Mouse (Mus musculus) central nervous system, embryonic 11.5 days (tissue): ENCODE measurements around the gene Mfsd14a. TPM values are rescaled to one million over a fixed set of nuclear protein-coding genes. Genes with fewer than 3 reads are reported as not detected.

Source experiments
- polyA plus RNA-seq: library from polyadenylated mRNA; depleted of rRNA; stranded (reverse); fragments of >200 nt; gene quantifications from 2 replicates; pipeline ENCODE4 v1.2.3, GENCODE M21; 2012; rRNA removed

Gene Mfsd14a
- polyA plus RNA-seq = 25.1 and 46.7 TPM in 2 replicates

GRCm38 (mm10) chr3:116662463-116662863, at the start of gene Mfsd14a:
Mfsd14a (minus strand) TSS chr3:116662677.

GRCm38 (mm10) chr3:116681160-116681559, 18.7 kb upstream of the Mfsd14a start, which contains the start of gene Gm43191:
Gm43191 (minus strand) TSS chr3:116681260.

GRCm38 (mm10) chr3:116614295-116614892, 48.1 kb downstream of the Mfsd14a start, which contains the start of gene Trmt13:
Trmt13 (minus strand) TSS chr3:116614587.

GRCm38 (mm10) chr3:116594728-116595602, 67.5 kb downstream of the Mfsd14a start, which contains the start of gene Sass6:
Sass6 (plus strand) TSS chr3:116594982.

Other genes with a start within 250 kb of the Mfsd14a start
- 13.0 and 13.2 TPM in 2 replicates for gene Cdc14a, start 238.6 kb downstream of the Mfsd14a start, polyA plus RNA-seq
- 90.9 and 103 TPM in 2 replicates for gene Rtca, start 154.5 kb downstream of the Mfsd14a start, polyA plus RNA-seq
- gene Dbt, start 149.6 kb downstream of the Mfsd14a start, polyA plus RNA-seq = 13.9 and 17.6 TPM in 2 replicates
- 0.89 and 1.5 TPM in 2 replicates for gene Lrrc39, start 99.7 kb downstream of the Mfsd14a start, polyA plus RNA-seq
- gene Sass6, start 67.7 kb downstream of the Mfsd14a start, polyA plus RNA-seq = 20.2 and 23.8 TPM in 2 replicates
- gene Trmt13, start 48.1 kb downstream of the Mfsd14a start, polyA plus RNA-seq = 31.8 TPM in 2 replicates
- gene Gm43191, start 18.6 kb upstream of the Mfsd14a start, polyA plus RNA-seq = not detected in 2 replicates
- gene Slc35a3, start 50.2 kb upstream of the Mfsd14a start, polyA plus RNA-seq = 7.3 and 13.9 TPM in 2 replicates
- 9.6 and 13.7 TPM in 2 replicates for gene Agl, start 145.5 kb upstream of the Mfsd14a start, polyA plus RNA-seq
- gene Frrs1, start 196.8 kb upstream of the Mfsd14a start, polyA plus RNA-seq = 7.0 and 7.7 TPM in 2 replicates